Mouse (Mus musculus) MEL (cell line): ENCODE measurements around the gene Tespa1.

Experiments used
- EP300 ChIP-seq, 2 experiments: IDR thresholded peaks; 2 replicates each; pipeline ENCODE4 v1.6.1; 2011; ENCODE audit warnings: improper control_type of control experiment in 2 of 2, low read length in 2 of 2, low read depth in 1 of 2, mild to moderate bottlenecking in 1 of 2
- USF1 ChIP-seq: IDR thresholded peaks from 2 replicates; pipeline ENCODE4 v1.6.1; 2014; ENCODE audit warnings: low read depth, mild to moderate bottlenecking, inconsistent platforms, low read length, improper control_type of control experiment, moderate library complexity

DNA sequence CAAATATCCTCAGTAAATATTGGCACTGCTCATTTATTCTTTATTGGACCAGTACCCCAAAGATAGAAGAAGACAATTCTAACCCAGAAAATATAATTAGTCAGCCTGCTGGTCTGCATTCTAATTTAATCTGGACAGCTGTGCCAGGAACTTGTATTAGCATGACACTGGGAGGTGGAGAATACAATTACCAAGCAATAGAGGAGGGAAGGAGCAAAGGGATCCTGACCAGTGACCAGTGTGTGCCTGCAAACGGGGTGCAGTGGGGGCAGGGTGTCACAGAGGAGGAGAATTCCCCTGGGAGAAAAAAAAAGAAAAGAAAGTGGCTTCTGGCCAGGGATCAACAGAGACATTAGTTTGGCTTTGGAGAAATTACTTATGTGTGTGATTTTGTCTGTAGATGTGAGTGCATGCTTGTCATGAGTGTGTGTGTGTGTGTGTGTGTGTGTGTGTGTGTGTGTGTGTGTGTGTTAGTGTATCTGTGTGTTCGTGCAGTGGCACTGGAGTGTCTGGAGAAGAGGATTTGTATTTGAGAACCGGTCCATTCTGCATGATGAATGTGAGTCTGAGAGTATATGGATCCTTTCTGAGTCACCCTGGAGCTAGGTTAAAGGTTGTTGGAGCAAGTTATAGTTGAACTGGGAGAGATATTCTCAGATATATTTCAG lies 28.8 kb upstream of the Tespa1 start:
- TF ChIP-seq USF1 (no peak), EP300 (IDR thresholded peaks at IDR 0.05; ENCODE audit: low read depth in 1 of 2, low read length in 2 of 2) (no peak)
